Mouse (Mus musculus) CH12.LX (cell line): ENCODE data around the gene Etnk2. TPM values are rescaled to one million over a fixed set of nuclear protein-coding genes. Genes with fewer than 3 reads are reported as not detected.
A peak's percentile ranks its signal among the peaks of the same experiment; 100 is the strongest.

ENCODE experiments used
- DNase-seq: peaks from one replicate; pipeline ENCODE4 v3.0.0-alpha.2; 2013; ENCODE audit errors: extremely low read depth
- H3K27ac ChIP-seq: 2 replicates; pipeline ENCODE4 v1.5.1; 2012; ENCODE audit warnings: low read depth, mild to moderate bottlenecking, control low read depth, moderate library complexity; ENCODE audit not compliant: insufficient read depth
- H3K27me3 ChIP-seq: replicated peaks from 2 replicates; pipeline ENCODE3; 2012; ENCODE audit warnings: inconsistent platforms
- H3K36me3 ChIP-seq, 2 experiments: replicated peaks in 1 of 2; 2 replicates each; pipeline versions ENCODE3 to v1.6.1; 2012; ENCODE audit warnings: inconsistent platforms in 1 of 2, low read length in 1 of 2, mild to moderate bottlenecking in 1 of 2, mixed read lengths in 1 of 2, moderate library complexity in 1 of 2; ENCODE audit not compliant: control insufficient read depth in 1 of 2, insufficient read depth in 1 of 2
- H3K4me1 ChIP-seq, 2 experiments: 2 replicates each; pipeline ENCODE4 v1.6.1; 2012; ENCODE audit warnings: inconsistent platforms in 1 of 2, moderate library complexity in 1 of 2; ENCODE audit not compliant: insufficient read depth in 2 of 2, control insufficient read depth in 1 of 2
- H3K4me2 ChIP-seq: 2 replicates; pipeline ENCODE4 v1.6.1; 2012; ENCODE audit warnings: low read depth, mild to moderate bottlenecking, control low read depth; ENCODE audit not compliant: poor library complexity, insufficient read depth, severe bottlenecking
- H3K4me3 ChIP-seq, 3 experiments: fragments of 150-350 bp in 1 of 3; sonication (generic) in 1 of 3; replicated peaks in 1 of 3; 2 replicates each; pipeline versions ENCODE3 to v1.5.1; 2011 to 2012; ENCODE audit warnings: low read depth in 2 of 3, low read length in 2 of 3, mild to moderate bottlenecking in 2 of 3, moderate library complexity in 2 of 3, control low read depth in 1 of 3, improper control_type of control experiment in 1 of 3, inconsistent platforms in 1 of 3, mixed read lengths in 1 of 3; ENCODE audit not compliant: poor library complexity in 1 of 3
- H3K79me2 ChIP-seq: replicated peaks from 2 replicates; pipeline ENCODE4 v1.6.1; 2012; ENCODE audit warnings: mild to moderate bottlenecking, moderate library complexity; ENCODE audit not compliant: control insufficient read depth, poor library complexity, insufficient read depth, severe bottlenecking; ENCODE audit errors: extremely low read depth
- H3K9ac ChIP-seq: 2 replicates; pipeline ENCODE4 v1.6.1; 2012; ENCODE audit warnings: low read depth, mild to moderate bottlenecking, control low read depth, moderate library complexity; ENCODE audit not compliant: insufficient read depth
- H3K9me3 ChIP-seq: replicated peaks from 2 replicates; pipeline ENCODE3; 2012; ENCODE audit warnings: low read length, inconsistent platforms, mixed read lengths
- BHLHE40 ChIP-seq: IDR thresholded peaks from 2 replicates; pipeline ENCODE4 v1.6.1; 2011; ENCODE audit warnings: mild to moderate bottlenecking, low read depth, low read length, improper control_type of control experiment
- CHD1 ChIP-seq: IDR thresholded peaks from 2 replicates; pipeline ENCODE4 v1.6.1; 2012; ENCODE audit warnings: low read depth, low read length, improper control_type of control experiment, inconsistent platforms
- E2F4 ChIP-seq: IDR thresholded peaks from 2 replicates; pipeline ENCODE4 v1.6.1; 2011; ENCODE audit warnings: low read depth, low read length, improper control_type of control experiment; ENCODE audit not compliant: insufficient replicate concordance
- ELF1 ChIP-seq: IDR thresholded peaks from 2 replicates; pipeline ENCODE4 v1.6.1; 2014; ENCODE audit warnings: low read depth, mild to moderate bottlenecking, inconsistent platforms, low read length, improper control_type of control experiment
- IRF4 ChIP-seq: IDR thresholded peaks from 2 replicates; pipeline ENCODE4 v1.6.1; 2014; ENCODE audit warnings: low read depth, mild to moderate bottlenecking, inconsistent platforms, low read length, improper control_type of control experiment
- JUND ChIP-seq: conservative IDR thresholded peaks from 2 replicates; pipeline ENCODE4 v1.6.1; 2011; ENCODE audit warnings: low read depth, low read length, improper control_type of control experiment
- MAX ChIP-seq: IDR thresholded peaks from 2 replicates; pipeline ENCODE4 v1.6.1; 2011; ENCODE audit warnings: low read length, improper control_type of control experiment
- MYC ChIP-seq: IDR thresholded peaks from 2 replicates; pipeline ENCODE4 v1.6.1; 2011; ENCODE audit warnings: low read depth, mild to moderate bottlenecking, improper control_type of control experiment, low read length
- NELFE ChIP-seq: IDR thresholded peaks from 2 replicates; pipeline ENCODE4 v1.6.1; 2011; ENCODE audit warnings: low read depth, low read length, improper control_type of control experiment
- POLR2AphosphoS2 ChIP-seq: IDR thresholded peaks from 2 replicates; pipeline ENCODE4 v1.6.1; 2011; ENCODE audit warnings: low read depth, low read length, improper control_type of control experiment
- SMC3 ChIP-seq: IDR thresholded peaks from 2 replicates; pipeline ENCODE4 v1.6.1; 2011; ENCODE audit warnings: low read depth, low read length, improper control_type of control experiment
- TBP ChIP-seq: conservative IDR thresholded peaks from 2 replicates; pipeline ENCODE4 v1.6.1; 2011; ENCODE audit warnings: low read depth, low read length, improper control_type of control experiment
- UBTF ChIP-seq: IDR thresholded peaks from 2 replicates; pipeline ENCODE4 v1.6.1; 2012; ENCODE audit warnings: low read depth, mild to moderate bottlenecking, inconsistent platforms, low read length, improper control_type of control experiment, moderate library complexity
- USF2 ChIP-seq: conservative IDR thresholded peaks from 2 replicates; pipeline ENCODE4 v1.6.1; 2011; ENCODE audit warnings: low read depth, low read length, improper control_type of control experiment
- ZKSCAN1 ChIP-seq: IDR thresholded peaks from 2 replicates; pipeline ENCODE4 v1.6.1; 2012; ENCODE audit warnings: low read depth, inconsistent platforms, low read length, improper control_type of control experiment, borderline replicate concordance
- ZMIZ1 ChIP-seq: IDR thresholded peaks from 2 replicates; pipeline ENCODE4 v1.6.1; 2012; ENCODE audit warnings: low read depth, mild to moderate bottlenecking, inconsistent platforms, low read length, improper control_type of control experiment
- dilution Hi-C: fragments of 300-500 bp; cut with MboI; formaldehyde crosslinking; loops from 2 replicates; pipeline ENCODE4 v1.14.3; 2020; ENCODE audit warnings: low sequenced_read_pairs; ENCODE audit not compliant: extremely low pct_unique_long_range_greater_than_20kb, extremely low pct_ligation_motif_present
- in situ Hi-C: fragments of 300-500 bp; cut with MboI; formaldehyde crosslinking; loops from 3 replicates; pipeline ENCODE4 v1.14.3; 2019; ENCODE audit warnings: low sequenced_read_pairs, low pct_ligation_motif_present, low pct_unique_long_range_greater_than_20kb, mixed read lengths
- polyA plus RNA-seq: library from polyadenylated mRNA; unstranded; fragments of >175 nt; gene quantifications from 2 replicates; pipeline ENCODE4 v1.2.1, GENCODE M21; 2012; ENCODE audit warnings: low read depth; ENCODE audit not compliant: insufficient read length
- total RNA-seq, 2 experiments: library from RNA; depleted of rRNA; stranded (reverse); fragments of 300-350 nt in 1 of 2; fragments of >200 nt in 1 of 2; gene quantifications; 2 replicates each; pipeline ENCODE4 v1.2.3; 2012 to 2014

Etnk2 gene
- total and polyA plus RNA-seq, 3 experiments: 0.30 TPM; not detected in 2

DNA sequence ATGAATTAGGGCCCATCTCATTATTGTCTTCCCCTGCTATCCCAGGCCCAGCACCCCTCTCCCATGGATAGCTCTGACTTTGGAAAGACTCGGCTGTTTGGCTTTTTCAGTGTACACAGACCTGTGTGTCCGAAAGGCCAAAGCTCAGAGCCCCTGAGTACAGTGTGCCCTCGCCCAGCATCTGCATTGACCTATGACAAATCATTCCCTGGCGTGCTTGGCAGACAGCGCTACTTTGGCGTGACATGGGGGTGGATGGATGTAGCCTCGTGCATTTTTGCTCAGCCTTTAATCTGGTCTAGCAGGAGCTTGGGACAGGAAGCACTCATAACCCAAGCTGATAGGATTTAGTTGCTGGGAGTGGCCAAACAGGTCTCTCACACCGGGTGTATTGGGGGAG lies 8.7 kb downstream of the Etnk2 start:
- dilution Hi-C loops: no loop called here
- TF ChIP-seq NELFE (no peak), MAX (no peak), USF2 (no peak), UBTF (no peak), POLR2AphosphoS2 (no peak)
- H3K79me2 ChIP-seq: no peaks in the 10 kb centered on the region
- no peak overlapping the region for H3K4me2 ChIP-seq
- H3K27me3 ChIP-seq: peaks cover 97% of the 10 kb centered on the region
- no peak overlapping the region for H3K27ac ChIP-seq
- no peak overlapping the region for H3K4me3 ChIP-seq
- H3K4me1 ChIP-seq: peaks cover 4 to 15% of the 10 kb centered on the region in 2 experiments; a peak in 3 of 4 replicates
- DNase-seq: no peak
- H3K9me3 ChIP-seq: peaks cover 2% of the 10 kb centered on the region
- H3K36me3 ChIP-seq: no peaks in the 10 kb centered on the region
- H3K9ac ChIP-seq: no peak overlapping the region
- in situ Hi-C loops: loop anchor here (25.0 kb wide), 1 partner anchor 335 kb away; the partner anchor contains the start of genes Mdm4 and Pik3c2b

DNA sequence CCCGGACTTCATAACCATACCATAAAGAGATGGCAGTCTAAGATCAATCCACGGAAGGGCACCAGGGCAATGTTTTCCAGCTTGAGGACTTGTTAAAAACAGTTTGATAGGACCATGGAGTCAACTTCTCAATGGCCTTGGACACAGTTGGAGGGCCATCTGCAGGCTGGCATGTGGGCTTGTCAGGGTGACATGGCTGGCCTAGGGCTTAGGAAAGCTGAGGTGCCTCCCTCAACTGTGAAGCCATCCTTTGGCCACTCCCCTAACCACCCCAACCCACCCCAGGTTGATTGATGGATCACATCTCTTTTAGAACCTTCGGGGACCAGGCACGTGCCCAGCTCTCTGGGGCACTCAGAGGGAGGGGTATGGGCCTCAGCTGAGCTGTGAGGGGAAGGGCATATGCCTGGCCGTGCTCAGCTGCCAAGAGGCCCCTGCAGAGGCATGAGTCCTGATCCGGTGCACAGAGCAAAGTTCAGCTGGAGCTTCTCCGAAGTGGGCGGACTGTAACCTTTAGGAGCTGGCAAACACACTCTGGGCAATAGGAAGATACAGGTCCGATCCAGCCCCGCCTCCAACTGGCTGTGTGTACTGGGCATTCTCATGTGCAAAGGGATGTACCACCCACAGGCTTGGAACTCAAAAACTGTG lies 12.4 kb downstream of the Etnk2 start:
- Histone ChIP-seq H3K4me3 (no peak overlapping the region), H3K27me3 (peaks cover 85% of the 10 kb centered on the region), H3K9ac (no peak overlapping the region), H3K36me3 (no peaks in the 10 kb centered on the region), H3K4me1 (peaks cover 0 to 11% of the 10 kb centered on the region in 2 experiments; a peak in 2 of 4 replicates), H3K9me3 (peaks cover 4% of the 10 kb centered on the region), H3K27ac (no peak overlapping the region), H3K79me2 (no peaks in the 10 kb centered on the region), H3K4me2 (no peak overlapping the region)
- dilution Hi-C loops (no loop called here), in situ Hi-C loops (no loop called here)
- no peak for DNase-seq
- TF ChIP-seq ELF1 (no peak), BHLHE40 (0 out of 2 replicates have a peak, but pooled peaks have one; percentile 8)

- TF ChIP-seq TBP (no peak), ZKSCAN1 (no peak), CHD1 (no peak), IRF4 (no peak), NELFE (no peak), SMC3 (no peak), ZMIZ1 (no peak), E2F4 (no peak), JUND (no peak), MYC (no peak)
- Histone ChIP-seq H3K79me2 (no peaks in the 10 kb centered on the region), H3K4me2 (no peak overlapping the region), H3K4me3 (no peak overlapping the region), H3K4me1 (peaks cover 0 to 11% of the 10 kb centered on the region in 2 experiments; a peak in 2 of 4 replicates), H3K9ac (no peak overlapping the region), H3K27ac (no peak overlapping the region), H3K27me3 (peaks cover 67% of the 10 kb centered on the region), H3K9me3 (peaks cover 4% of the 10 kb centered on the region), H3K36me3 (no peaks in the 10 kb centered on the region)
- dilution Hi-C loops: no loop called here
- in situ Hi-C loops: no loop called here
- no peak for DNase-seq
Observed at GRCm38 (mm10) chr1:133377547-133377946, 14.2 kb downstream of the Etnk2 start.
